Mouse (Mus musculus) G1E-ER4 (cell line): ENCODE results near the gene Prkag1. TPM values are rescaled to one million over a fixed set of nuclear protein-coding genes. Genes with fewer than 3 reads are reported as not detected.

Experiments
- GATA1 ChIP-seq: IDR thresholded peaks from one replicate; pipeline ENCODE4 v1.8.0; 2012; ENCODE audit warnings: low read length, inconsistent platforms
- polyA plus RNA-seq: library from polyadenylated mRNA; stranded (reverse); fragments of >175 nt; gene quantifications from 2 replicates; pipeline ENCODE4 v1.2.3, GENCODE M21; 2012

Gene Prkag1
- polyA plus RNA-seq = 131 and 155 TPM in 2 replicates

- no peak for TF ChIP-seq GATA1
These were observed at the start of gene Prkag1 for GRCm38 (mm10) chr15:98830736-98831683. Prkag1 (minus strand) TSS chr15:98831521.

- TF ChIP-seq GATA1 = no peak
These were observed 46.0 kb upstream of the Prkag1 start for GRCm38 (mm10) chr15:98877331-98877730.

- TF ChIP-seq GATA1 = no peak
These were observed 40.9 kb upstream of the Prkag1 start for GRCm38 (mm10) chr15:98871916-98872888.

- TF ChIP-seq GATA1 = no peak
These were observed 40.0 kb upstream of the Prkag1 start, which contains the start of gene Kmt2d for GRCm38 (mm10) chr15:98871070-98871915. Kmt2d (minus strand) TSS chr15:98871204.

GRCm38 (mm10) chr15:98870179-98871069 lies 39.1 kb upstream of the Prkag1 start:
- TF ChIP-seq GATA1 = no peak

GRCm38 (mm10) chr15:98869342-98870178 lies 38.2 kb upstream of the Prkag1 start:
- no peak for TF ChIP-seq GATA1

- TF ChIP-seq GATA1 = no peak
These were observed 37.2 kb upstream of the Prkag1 start for GRCm38 (mm10) chr15:98868346-98869063.

GRCm38 (mm10) chr15:98867321-98867720 lies 36.0 kb upstream of the Prkag1 start:
- TF ChIP-seq GATA1 = no peak

GRCm38 (mm10) chr15:98866501-98866900 lies 35.2 kb upstream of the Prkag1 start:
- no peak for TF ChIP-seq GATA1

GRCm38 (mm10) chr15:98865771-98866170 lies 34.5 kb upstream of the Prkag1 start:
- no peak for TF ChIP-seq GATA1

- no peak for TF ChIP-seq GATA1
These were observed 33.6 kb upstream of the Prkag1 start for GRCm38 (mm10) chr15:98864951-98865350.

- no peak for TF ChIP-seq GATA1
These were observed 32.2 kb upstream of the Prkag1 start for GRCm38 (mm10) chr15:98863451-98863958.
